Mouse (Mus musculus): ENCODE results near the gene Cd300lf. TPM values are rescaled to one million over a fixed set of nuclear protein-coding genes. Genes with fewer than 3 reads are reported as not detected.

Cd300lf gene
- total RNA-seq, 2 experiments from 2014 or later = 0.59 to 0.62 TPM

- DNase-seq (ENCODE audit: low spot score in 2 of 2) = no peak
- intact Hi-C loops (cut with DNase I) = loop anchor here (2.0 to 5.0 kb wide), 2 partner anchors 21 to 105 kb away; partner anchors contain the start of gene Grin2c
Observed at GRCm38 (mm10) chr11:115162205-115162601, 28.4 kb upstream of the Cd300lf start.

DNA sequence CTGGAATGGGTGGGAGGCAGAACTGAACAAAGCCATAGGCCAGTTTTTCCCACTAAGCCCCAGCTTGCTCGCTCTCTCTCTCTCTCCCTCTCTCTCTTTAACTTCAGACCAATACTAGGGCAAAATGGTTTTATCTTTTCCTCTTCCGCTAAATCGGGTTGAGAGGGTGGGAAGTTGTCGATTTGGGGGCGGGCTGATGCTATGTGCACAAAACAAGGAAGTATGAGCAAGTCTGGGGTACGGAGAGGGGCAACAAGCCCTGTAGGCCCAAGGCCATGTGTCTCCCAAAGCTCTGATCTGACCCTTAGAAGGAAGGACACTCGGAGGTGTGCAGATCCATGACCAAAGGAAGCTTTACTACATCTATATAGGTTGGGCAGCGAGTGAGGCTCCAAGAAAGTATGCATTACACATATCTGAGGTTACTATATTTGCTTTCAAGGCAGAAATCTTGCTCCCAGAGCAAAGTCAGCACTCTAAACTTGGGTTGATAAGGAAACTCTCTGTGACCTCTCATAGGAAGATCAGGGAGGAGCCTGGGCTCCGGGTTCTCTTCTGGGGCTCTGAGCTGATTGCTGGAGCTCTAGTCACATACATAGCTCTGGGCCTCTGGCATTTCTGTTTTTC, 27.9 kb upstream of the Cd300lf start:
- intact Hi-C loops (cut with DNase I) = loop anchor here (2.0 to 5.0 kb wide), 2 partner anchors 21 to 106 kb away; partner anchors contain the start of gene Grin2c
- DNase-seq (ENCODE audit: low spot score in 2 of 2) = no peak

DNA sequence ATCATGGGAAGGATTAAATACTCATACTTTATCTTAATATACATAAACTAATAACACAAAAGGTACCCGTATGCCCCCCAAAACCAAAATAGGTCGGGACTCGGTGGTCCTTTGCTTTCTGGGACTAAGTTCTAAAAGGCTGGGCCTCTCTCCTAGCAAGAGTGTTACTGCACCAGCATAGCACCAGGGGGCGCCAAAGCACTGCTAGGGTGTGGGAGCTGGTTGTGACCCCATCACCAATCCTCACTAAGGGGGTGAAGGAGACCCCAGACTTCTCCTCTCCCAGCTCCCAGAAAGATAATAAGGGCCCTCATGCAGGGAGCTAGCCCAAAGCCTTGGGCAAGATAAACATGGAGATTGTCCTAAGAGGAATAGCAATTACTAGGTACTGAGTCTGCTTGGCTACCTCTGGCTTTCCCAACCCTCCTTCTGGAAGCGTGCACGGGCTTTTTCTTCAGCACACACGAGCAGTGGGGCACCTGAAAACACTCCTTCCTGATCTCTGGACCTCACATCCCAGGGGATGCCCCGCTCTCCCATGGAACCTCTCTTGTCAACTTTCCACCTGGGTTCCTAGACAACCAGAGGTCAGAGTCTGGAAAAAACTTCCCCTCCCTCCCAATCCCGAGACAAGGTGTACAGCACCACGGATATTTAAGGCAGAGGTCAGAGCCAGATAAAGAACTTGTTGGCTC, 27.2 kb upstream of the Cd300lf start:
- DNase-seq (ENCODE audit: low spot score in 2 of 2) = peak in 1 of 2 experiments; percentile 57

DNA sequence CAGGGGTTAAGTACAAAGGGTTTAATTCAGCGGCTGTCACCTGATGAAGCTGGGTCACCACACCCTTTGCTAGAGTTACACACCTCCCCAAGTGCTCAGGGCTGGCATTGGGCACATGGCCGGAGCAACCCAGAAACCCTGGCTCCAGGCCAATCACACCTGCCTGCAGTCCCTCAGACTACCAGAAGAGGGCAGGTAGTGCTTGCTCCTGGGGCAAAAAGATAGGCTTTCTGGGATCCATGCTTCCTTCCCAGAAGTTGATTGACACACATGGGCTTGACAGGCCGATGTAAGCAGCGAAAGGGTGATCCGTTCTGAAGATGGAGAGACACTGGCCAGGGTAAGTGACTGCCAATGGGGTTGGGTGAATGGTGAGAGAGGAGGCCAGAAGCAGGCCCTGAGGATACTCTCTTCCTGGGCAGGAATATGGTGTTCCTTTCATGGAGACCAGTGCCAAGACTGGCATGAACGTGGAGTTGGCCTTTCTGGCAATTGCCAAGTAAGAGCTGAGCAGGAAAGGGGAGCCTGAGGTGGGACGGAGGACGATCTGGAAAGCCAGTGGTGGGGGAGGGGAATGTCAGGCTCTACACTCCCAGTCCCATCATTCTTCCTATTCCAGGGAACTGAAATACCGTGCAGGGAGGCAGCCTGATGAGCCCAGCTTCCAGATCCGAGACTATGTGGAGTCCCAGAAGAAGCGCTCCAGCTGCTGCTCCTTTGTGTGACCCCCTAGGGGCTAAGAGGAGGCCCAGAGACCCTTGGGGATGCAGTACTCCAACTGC, 26.4 kb upstream of the Cd300lf start:
- intact Hi-C loops (cut with DNase I) = loop anchor here (5.0 kb wide), 1 partner anchor 107 kb away; the partner anchor contains the start of gene Grin2c
- peak in 1 of 2 experiments; percentile 59 for DNase-seq (ENCODE audit: low spot score in 2 of 2)

More for the DNA sequence above, 27.2 kb upstream of the Cd300lf start:
- intact Hi-C loops (cut with DNase I) = loop anchor here (5.0 kb wide), 1 partner anchor 106 kb away; the partner anchor contains the start of gene Grin2c

DNA sequence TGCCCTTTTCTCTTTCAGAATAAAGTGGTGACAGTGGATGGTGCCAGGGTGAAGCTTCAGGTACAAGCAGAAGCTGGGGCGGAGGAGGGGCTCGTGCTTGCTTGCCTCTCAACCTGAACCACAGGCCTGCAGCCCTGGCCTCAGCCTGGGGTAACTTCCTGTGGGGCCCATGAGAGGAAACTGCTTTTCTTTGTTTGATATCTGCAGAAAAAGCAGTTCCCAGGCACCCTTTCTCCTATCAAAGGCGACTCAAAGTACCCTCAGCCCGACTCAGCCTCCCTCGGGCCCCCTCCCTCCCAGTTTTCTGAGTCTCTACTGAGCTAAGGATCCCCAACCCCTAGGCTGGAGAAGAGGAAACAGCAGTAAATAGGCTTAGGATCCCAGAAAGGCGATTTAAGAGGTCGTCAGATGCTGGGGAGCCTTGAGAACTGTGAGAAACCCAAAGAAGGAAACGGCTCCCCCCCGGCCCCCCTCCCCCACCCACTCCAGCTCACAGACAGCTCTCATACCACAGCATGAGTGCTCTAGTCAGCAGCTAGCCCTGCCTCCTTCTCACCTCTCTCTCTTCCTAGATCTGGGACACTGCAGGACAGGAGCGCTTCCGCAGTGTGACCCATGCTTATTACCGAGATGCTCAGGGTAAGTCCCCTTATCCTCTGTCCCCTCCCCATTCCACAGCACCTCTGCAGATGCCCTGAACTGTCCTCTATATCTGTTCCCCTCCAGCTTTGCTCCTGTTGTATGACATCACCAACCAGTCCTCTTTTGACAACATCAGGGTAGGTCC, 24.3 kb upstream of the Cd300lf start:
- intact Hi-C loops (cut with DNase I) = no loop called here
- DNase-seq (ENCODE audit: low spot score in 2 of 2) = no peak

DNA sequence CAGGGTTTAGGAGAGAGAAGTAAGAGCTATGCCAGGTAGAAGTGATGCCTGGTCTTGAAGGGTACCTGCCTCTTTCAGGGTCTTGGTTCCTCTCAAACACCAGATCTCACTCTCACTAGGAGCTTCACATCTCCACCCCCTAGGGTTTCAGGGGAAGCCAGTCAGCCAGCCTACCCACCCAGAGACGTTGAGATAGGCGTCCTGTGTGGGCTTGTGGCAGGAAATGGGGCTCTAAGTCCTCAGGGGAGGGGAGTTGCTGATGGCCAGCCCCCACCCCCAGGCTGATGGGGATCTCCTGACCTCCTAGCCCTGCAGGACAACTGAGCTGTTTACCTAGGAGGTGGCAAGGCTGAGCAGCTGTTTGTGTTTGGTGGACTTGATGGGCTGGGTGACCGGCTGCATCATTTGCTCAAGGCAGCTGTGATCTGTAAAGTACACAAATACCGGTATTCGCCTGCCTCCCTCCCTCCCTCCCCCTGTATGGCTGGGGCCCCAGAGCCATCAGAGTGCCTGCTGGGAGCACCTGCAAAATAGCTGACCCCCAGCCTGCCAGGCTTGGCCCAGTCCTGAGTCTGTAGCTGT, 21.4 kb upstream of the Cd300lf start:
- intact Hi-C loops (cut with DNase I) = no loop called here

GRCm38 (mm10) chr11:115153699-115154292, 20.0 kb upstream of the Cd300lf start:
- peak; percentile 41 to 77 for DNase-seq (ENCODE audit: low spot score in 2 of 2)
- intact Hi-C loops (cut with DNase I) = loop anchor here (2.0 kb wide), 1 partner anchor 71 kb away; no protein-coding TSS in a partner anchor

More for the DNA sequence above, 21.4 kb upstream of the Cd300lf start:
- no peak for DNase-seq (ENCODE audit: low spot score in 2 of 2)

- no peak for DNase-seq (ENCODE audit: low spot score in 2 of 2)
- intact Hi-C loops (cut with DNase I) = loop anchor here (2.0 kb wide), 1 partner anchor 70 kb away; no protein-coding TSS in a partner anchor
Observed at GRCm38 (mm10) chr11:115153088-115153487, 19.3 kb upstream of the Cd300lf start.

- DNase-seq (ENCODE audit: low spot score in 2 of 2) = peak in 1 of 2 experiments; percentile 31
- intact Hi-C loops (cut with DNase I) = loop anchor here (2.0 kb wide), 1 partner anchor 69 kb away; no protein-coding TSS in a partner anchor
Observed at GRCm38 (mm10) chr11:115151755-115152429, 18.1 kb upstream of the Cd300lf start.

DNA sequence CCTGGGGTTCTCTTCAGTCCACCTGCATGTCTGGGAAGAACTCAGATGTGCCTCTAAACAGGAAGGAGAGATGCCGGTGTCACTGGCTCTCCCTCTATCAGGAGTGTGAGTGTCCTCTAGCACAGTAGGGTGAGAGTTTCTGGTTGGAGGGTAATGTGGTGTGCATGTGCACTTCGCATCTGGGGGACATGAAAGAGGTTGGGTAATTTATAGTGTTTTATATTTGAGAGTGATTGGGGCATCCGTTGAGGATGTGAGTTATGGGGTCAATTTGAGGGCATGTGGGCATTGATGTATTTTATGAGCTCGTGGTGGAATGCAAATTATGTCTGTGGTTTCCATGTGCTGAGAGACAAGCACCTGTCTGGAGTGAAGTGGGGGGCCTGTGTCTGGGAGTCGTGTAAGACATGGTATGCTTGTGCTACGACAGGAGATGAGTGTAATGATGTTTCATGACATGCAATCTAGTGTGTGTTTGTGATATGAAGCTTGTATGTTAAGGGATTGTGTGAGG, 17.0 kb upstream of the Cd300lf start:
- no peak for DNase-seq (ENCODE audit: low spot score in 2 of 2)
- intact Hi-C loops (cut with DNase I) = no loop called here

GRCm38 (mm10) chr11:115147813-115148212, 14.0 kb upstream of the Cd300lf start:
- intact Hi-C loops (cut with DNase I) = no loop called here

GRCm38 (mm10) chr11:115141970-115142369, 8.2 kb upstream of the Cd300lf start:
- DNase-seq (ENCODE audit: low spot score in 2 of 2) = no peak
- intact Hi-C loops (cut with DNase I) = no loop called here

More at GRCm38 (mm10) chr11:115147813-115148212, 14.0 kb upstream of the Cd300lf start:
- no peak for DNase-seq (ENCODE audit: low spot score in 2 of 2)

- no peak for DNase-seq (ENCODE audit: low spot score in 2 of 2)
- intact Hi-C loops (cut with DNase I) = no loop called here
Observed at GRCm38 (mm10) chr11:115138597-115139262, 4.9 kb upstream of the Cd300lf start.

- intact Hi-C loops (cut with DNase I) = no loop called here
Observed at GRCm38 (mm10) chr11:115131768-115132381, 1.9 kb downstream of the Cd300lf start.

GRCm38 (mm10) chr11:115129508-115130126, 4.2 kb downstream of the Cd300lf start:
- intact Hi-C loops (cut with DNase I) = no loop called here
- DNase-seq (ENCODE audit: low spot score in 2 of 2) = no peak

More at GRCm38 (mm10) chr11:115131768-115132381, 1.9 kb downstream of the Cd300lf start:
- no peak for DNase-seq (ENCODE audit: low spot score in 2 of 2)

DNA sequence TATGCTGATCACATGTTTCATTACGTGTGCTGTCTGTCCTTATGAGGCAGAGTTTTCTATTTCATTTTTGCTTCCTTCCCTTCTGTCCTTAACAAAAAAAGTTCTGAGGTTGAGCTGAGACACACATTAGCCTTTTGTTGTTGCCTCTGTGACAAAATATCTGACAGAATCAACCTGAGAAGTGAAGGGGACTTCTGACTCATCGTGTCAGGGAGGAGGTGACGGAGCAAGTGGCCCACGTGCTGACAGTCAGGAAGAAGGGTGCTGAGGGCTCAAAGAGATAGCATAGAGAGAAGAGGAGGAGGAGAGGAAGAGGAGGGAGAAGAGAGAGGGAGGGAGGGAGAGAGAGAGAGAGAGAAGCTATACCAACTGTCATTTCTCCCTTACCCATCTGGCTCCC, 5.3 kb downstream of the Cd300lf start:
- DNase-seq (ENCODE audit: low spot score in 2 of 2) = no peak
- intact Hi-C loops (cut with DNase I) = no loop called here
